Mouse (Mus musculus) heart, embryonic 13.5 days (tissue): ENCODE results near the gene C77080. TPM values are rescaled to one million over a fixed set of nuclear protein-coding genes. Genes with fewer than 3 reads are reported as not detected.

Source experiments
- ATAC-seq: fragments of 200-750 bp; cut with Nextera tagmentation; 2 replicates; pipeline ENCODE4 v1.8.0; 2017; ENCODE audit warnings: moderate TSS enrichment; ENCODE audit not compliant: insufficient number of reproducible peaks, low FRiP score, low TSS enrichment; ENCODE audit errors: extremely low read depth
- H3K27ac ChIP-seq: fragments of 300-500 bp; sonication (generic); replicated peaks from 2 replicates; pipeline ENCODE4 v1.5.1; 2015; ENCODE audit warnings: moderate library complexity, mild to moderate bottlenecking, inconsistent platforms
- H3K27me3 ChIP-seq: fragments of 300-500 bp; sonication (generic); replicated peaks from 2 replicates; pipeline ENCODE4 v1.6.1; 2015; ENCODE audit warnings: mild to moderate bottlenecking, inconsistent platforms
- H3K36me3 ChIP-seq: fragments of 300-500 bp; sonication (generic); 2 replicates; pipeline ENCODE4 v1.6.1; 2015; ENCODE audit warnings: mild to moderate bottlenecking, inconsistent platforms
- H3K4me1 ChIP-seq: fragments of 300-500 bp; sonication (generic); 2 replicates; pipeline ENCODE4 v1.6.1; 2015; ENCODE audit warnings: inconsistent platforms
- H3K4me2 ChIP-seq: fragments of 300-500 bp; sonication (generic); 2 replicates; pipeline ENCODE4 v1.6.1; 2015; ENCODE audit warnings: inconsistent platforms, mild to moderate bottlenecking, moderate library complexity
- H3K4me3 ChIP-seq: fragments of 300-500 bp; sonication (generic); 2 replicates; pipeline ENCODE4 v1.5.1; 2015; ENCODE audit warnings: moderate library complexity, mild to moderate bottlenecking, inconsistent platforms
- H3K9ac ChIP-seq: fragments of 300-500 bp; sonication (generic); 2 replicates; pipeline ENCODE4 v1.6.1; 2015; ENCODE audit warnings: inconsistent platforms, mild to moderate bottlenecking, moderate library complexity
- H3K9me3 ChIP-seq: fragments of 300-500 bp; sonication (generic); 2 replicates; pipeline ENCODE4 v1.6.1; 2016; ENCODE audit warnings: inconsistent platforms
- WGBS: fragments of 180-500 bp; shearing (Covaris S2); methylation state at CpG from one replicate; pipeline ENCODE4 v1.1.7; 2015; ENCODE audit warnings: mixed read lengths; 5-methylcytosine and 5-hydroxymethylcytosine counted together
- polyA plus RNA-seq: library from polyadenylated mRNA; unstranded; fragments of >200 nt; fragmentation: Nextera tagmentation; extraction: Ambion mirVana; gene quantifications from 2 replicates; pipeline ENCODE4 v1.2.1, GENCODE M21; 2015

Gene C77080
- polyA plus RNA-seq, result 1.8 and 2.3 TPM in 2 replicates

DNA sequence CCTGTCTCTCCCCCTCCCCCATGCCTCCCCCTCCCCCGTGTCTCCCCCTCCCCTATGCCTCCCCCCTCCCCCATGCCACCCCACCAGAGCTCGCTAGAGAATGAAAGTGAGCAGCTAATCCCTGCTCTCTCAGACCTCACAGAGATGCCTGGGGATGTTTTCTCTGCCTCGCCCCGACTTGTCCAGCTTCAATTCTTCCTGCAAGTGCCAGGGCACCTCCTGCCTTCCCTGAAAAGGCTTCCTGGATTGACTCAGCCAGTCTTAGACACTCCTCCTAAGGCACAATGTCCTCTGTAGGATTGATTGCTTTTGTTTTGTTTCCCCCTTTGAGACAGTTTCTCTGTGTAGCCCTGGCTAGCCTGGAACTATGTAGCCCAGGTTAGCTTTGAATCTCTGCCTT lies at the start of gene C77080:
Gene C77080, minus strand, starts transcription at position 209 of the 400 bp plus-strand sequence.
- H3K27ac ChIP-seq, result no peak within 1 kb of the TSS
- ATAC-seq, result no peak
- H3K9me3 ChIP-seq, result no peaks in the 10 kb centered on the region
- peaks cover 52% of the 10 kb centered on the region for H3K27me3 ChIP-seq
- no peaks in the 10 kb centered on the region for H3K36me3 ChIP-seq
- 37% methylated on average over 2 of the region's 4 CpGs for WGBS
- no peak within 1 kb of the TSS for H3K9ac ChIP-seq
- H3K4me2 ChIP-seq, result no peak within 1 kb of the TSS
- peaks cover 31% of the 10 kb centered on the region for H3K4me1 ChIP-seq
- no peak within 1 kb of the TSS for H3K4me3 ChIP-seq

DNA sequence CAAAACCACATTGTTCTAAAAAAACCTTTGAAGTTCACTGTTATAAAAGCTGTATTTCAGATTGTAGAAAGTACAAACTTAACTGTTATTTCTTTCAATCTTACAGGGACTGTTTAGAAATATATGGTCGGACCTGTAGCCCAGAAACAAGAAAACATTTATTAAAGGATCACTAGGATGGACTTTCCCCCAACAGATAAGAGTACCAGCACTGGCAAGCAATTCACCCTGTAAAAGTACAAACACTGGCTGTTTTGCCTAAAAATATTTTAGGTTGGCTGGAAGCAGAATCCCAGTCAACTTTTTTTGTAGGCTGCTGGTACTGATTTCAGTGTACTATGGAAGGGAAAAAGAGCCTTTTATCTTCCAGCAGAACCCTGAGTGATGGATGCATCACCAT lies 46.7 kb upstream of the C77080 start:
- Histone ChIP-seq H3K4me1 (peaks cover 9% of the 10 kb centered on the region), H3K9ac (no peak overlapping the region), H3K4me2 (no peak overlapping the region), H3K9me3 (no peaks in the 10 kb centered on the region), H3K27me3 (no peaks in the 10 kb centered on the region), H3K4me3 (no peak overlapping the region), H3K27ac (no peak overlapping the region), H3K36me3 (peaks cover 75% of the 10 kb centered on the region)
- ATAC-seq, result no peak
- WGBS, result 85% methylated on average over 1 of the region's 1 CpGs

DNA sequence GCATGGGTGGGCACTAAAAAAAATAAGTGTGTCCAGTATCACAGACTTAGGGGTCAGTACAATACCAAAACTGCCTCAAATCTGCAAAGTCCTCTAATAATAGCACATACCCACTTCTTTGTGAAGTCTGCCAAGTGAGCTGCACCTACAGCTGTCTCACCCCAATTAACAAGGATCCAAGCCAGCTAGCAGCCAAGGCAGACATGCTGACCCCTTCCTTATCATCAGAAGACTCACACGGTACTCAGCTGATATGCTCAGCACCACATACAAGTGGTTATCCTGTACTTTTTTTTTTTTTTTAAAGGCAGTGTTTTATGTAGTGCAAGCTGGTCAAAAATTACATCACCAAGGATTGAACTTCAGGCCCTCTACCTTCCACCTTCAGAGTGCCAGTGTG lies 43.1 kb upstream of the C77080 start:
- Histone ChIP-seq H3K4me2 (no peak overlapping the region), H3K9ac (no peak overlapping the region), H3K36me3 (peaks cover 41% of the 10 kb centered on the region), H3K4me1 (peaks cover 11% of the 10 kb centered on the region), H3K27ac (peak overlapping the region; percentile 6; the same call in 1 of the 2 replicates), H3K4me3 (no peak overlapping the region), H3K27me3 (no peaks in the 10 kb centered on the region), H3K9me3 (no peaks in the 10 kb centered on the region; the same call in 1 of the 2 replicates)
- ATAC-seq, result no peak
- WGBS, result 4% methylated on average over 1 of the region's 1 CpGs

DNA sequence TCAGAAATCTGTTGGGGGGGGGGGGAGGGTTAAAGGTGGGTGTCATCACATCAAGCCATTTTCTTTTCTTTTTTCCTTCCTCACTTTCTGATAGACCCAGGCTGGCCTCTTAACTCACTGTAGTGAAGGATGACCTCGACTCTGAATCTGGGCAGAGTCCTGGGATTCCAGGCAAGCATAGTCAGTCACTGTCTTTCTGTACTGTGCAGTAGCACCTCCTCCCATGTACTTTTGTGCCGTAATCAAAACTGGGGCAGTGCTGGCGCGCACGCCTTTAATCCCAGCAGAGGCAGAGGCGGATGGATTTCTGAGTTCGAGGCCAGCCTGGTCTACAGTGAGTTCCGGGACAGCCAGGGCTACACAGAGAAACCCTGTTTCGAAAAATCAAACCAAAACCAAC lies 42.6 kb upstream of the C77080 start:
- H3K4me3 ChIP-seq, result no peak overlapping the region
- H3K4me2 ChIP-seq, result no peak overlapping the region
- no peak for ATAC-seq
- peaks cover 16% of the 10 kb centered on the region for H3K4me1 ChIP-seq
- H3K9ac ChIP-seq, result no peak overlapping the region
- H3K36me3 ChIP-seq, result peaks cover 36% of the 10 kb centered on the region
- H3K27me3 ChIP-seq, result no peaks in the 10 kb centered on the region
- peak overlapping the region; percentile 6; the same call in 1 of the 2 replicates for H3K27ac ChIP-seq
- 79% methylated on average over 9 of the region's 9 CpGs for WGBS
- no peaks in the 10 kb centered on the region; the same call in 1 of the 2 replicates for H3K9me3 ChIP-seq

DNA sequence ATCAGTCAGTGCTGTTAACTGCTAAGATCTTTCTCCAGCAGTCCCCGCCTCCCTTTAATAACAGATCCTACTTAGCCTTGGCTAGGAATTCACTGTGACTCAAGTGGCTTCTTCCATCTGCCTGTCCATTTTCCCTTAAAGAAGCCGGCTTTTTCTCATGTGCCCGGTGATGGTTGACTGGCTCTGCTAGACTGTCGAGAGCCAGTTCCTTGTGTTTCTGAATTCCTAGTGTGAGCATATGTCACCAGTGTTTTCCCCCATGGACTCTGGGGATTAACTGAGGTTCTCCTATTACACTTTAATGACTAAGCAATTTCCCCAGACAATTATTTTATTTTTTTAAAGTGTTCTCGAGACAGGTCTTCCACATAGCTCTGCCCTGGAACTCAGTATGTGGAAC lies 42.2 kb upstream of the C77080 start:
- no peak for ATAC-seq

DNA sequence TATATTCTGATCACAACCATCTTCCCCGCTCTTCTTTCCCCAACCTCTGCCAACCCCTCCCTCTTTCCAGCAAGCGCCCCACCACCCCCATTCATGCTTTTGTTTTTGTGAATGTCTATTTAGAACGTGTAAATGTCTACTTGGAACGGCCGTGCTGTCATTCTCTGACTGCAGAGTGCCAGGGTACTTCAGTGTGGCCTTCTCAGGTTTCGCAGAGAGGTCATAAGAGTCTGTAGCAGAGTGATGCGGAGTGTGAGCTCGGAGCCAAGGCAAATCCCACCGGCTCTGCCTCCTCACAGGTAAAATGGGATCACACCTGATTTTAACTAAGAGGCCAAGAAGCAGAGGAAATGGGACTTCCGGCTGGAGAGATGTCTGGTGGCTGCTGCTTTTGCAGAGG lies 37.9 kb upstream of the C77080 start:
- H3K4me1 ChIP-seq, result peaks cover 40% of the 10 kb centered on the region
- no peak overlapping the region for H3K4me3 ChIP-seq
- 54% methylated on average over 10 of the region's 10 CpGs for WGBS
- H3K27me3 ChIP-seq, result peaks cover 4% of the 10 kb centered on the region
- no peak for ATAC-seq
- H3K36me3 ChIP-seq, result no peaks in the 10 kb centered on the region
- no peak overlapping the region for H3K9ac ChIP-seq
- no peaks in the 10 kb centered on the region; the same call in 1 of the 2 replicates for H3K9me3 ChIP-seq
- no peak overlapping the region for H3K4me2 ChIP-seq
- no peak overlapping the region for H3K27ac ChIP-seq

More for the DNA sequence above, 42.2 kb upstream of the C77080 start:
- WGBS, result 79% methylated on average over 5 of the region's 5 CpGs
- Histone ChIP-seq H3K9me3 (no peaks in the 10 kb centered on the region; the same call in 1 of the 2 replicates), H3K4me2 (no peak overlapping the region), H3K36me3 (peaks cover 32% of the 10 kb centered on the region), H3K4me3 (no peak overlapping the region), H3K9ac (no peak overlapping the region), H3K27me3 (no peaks in the 10 kb centered on the region), H3K27ac (no peak overlapping the region), H3K4me1 (peaks cover 20% of the 10 kb centered on the region)

DNA sequence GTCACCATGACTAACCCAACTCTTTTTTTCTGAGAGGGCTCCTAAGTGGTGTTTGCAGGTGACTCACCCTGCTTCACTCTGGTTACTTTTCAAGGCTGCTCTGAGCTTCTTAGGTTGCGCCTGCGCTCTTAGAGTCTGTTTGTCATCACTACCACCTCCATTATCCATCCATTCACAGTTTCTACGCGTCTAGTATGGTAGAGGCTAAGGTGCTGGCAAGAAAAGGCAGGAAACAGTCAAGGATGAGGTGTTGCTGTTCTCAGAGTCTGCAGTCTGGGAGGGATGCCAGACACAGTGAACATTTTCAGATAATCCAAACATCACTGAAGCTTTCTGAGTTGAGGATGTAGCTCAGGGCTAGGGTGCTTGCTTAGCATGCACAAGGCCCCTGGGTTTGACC lies 36.5 kb upstream of the C77080 start:
- Histone ChIP-seq H3K4me2 (no peak overlapping the region), H3K36me3 (no peaks in the 10 kb centered on the region), H3K27me3 (peaks cover 16% of the 10 kb centered on the region), H3K4me1 (peaks cover 48% of the 10 kb centered on the region), H3K9ac (no peak overlapping the region), H3K9me3 (no peaks in the 10 kb centered on the region; the same call in 1 of the 2 replicates), H3K27ac (peak overlapping the region; percentile 41; the same call in 1 of the 2 replicates), H3K4me3 (no peak overlapping the region)
- ATAC-seq, result no peak
- WGBS, result 52% methylated on average over 4 of the region's 4 CpGs

DNA sequence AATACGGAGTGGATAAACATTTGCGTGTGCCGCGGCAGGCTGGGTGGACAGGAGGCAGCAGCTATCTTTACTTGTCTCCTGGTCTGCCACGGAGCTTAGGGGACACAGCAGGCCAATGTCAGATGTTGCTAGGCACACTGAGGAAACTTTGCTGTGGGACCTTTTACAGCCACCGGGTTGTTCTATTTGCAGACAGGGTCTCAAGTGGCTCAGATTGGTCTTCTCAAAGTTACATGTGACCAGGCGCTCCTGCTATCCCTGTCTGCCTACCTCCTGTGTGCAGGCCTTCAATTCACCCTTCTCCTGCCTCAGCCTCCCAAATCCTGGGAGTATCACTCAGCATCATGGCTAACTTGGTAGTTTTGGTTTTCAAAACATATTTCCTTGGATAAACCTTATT lies 34.9 kb upstream of the C77080 start:
- no peaks in the 10 kb centered on the region for H3K36me3 ChIP-seq
- 36% methylated on average over 7 of the region's 7 CpGs for WGBS
- no peak overlapping the region for H3K4me2 ChIP-seq
- ATAC-seq, result no peak
- H3K9me3 ChIP-seq, result no peaks in the 10 kb centered on the region
- no peak overlapping the region for H3K4me3 ChIP-seq
- H3K27ac ChIP-seq, result 0 out of 2 replicates have a peak overlapping the region, but pooled peaks have one; percentile 26
- peaks cover 48% of the 10 kb centered on the region for H3K4me1 ChIP-seq
- H3K27me3 ChIP-seq, result peaks cover 20% of the 10 kb centered on the region
- no peak overlapping the region for H3K9ac ChIP-seq

DNA sequence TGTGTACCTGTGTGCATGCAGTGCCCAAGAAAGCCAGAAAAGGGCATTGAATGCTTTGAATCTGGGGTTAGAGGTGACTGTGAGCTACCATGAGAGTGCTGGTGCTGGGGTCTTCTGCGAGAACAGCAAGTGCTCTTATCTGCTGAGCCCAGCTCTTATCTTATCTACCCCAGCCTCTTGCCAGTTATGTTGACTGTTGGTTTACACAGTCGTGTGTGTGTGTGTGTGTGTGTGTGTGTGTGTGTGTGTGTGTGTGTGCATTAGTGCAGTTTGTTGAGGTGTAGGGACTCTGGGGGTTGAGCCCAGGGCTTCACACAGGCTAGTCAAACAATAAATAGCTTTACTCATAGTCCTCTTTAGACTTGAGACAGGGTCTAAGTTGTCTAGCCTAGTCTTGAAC lies 34.0 kb upstream of the C77080 start:
- no peaks in the 10 kb centered on the region for H3K9me3 ChIP-seq
- no peaks in the 10 kb centered on the region for H3K36me3 ChIP-seq
- H3K4me2 ChIP-seq, result no peak overlapping the region
- WGBS, result 11% methylated on average over 2 of the region's 2 CpGs
- peaks cover 48% of the 10 kb centered on the region for H3K4me1 ChIP-seq
- peaks cover 20% of the 10 kb centered on the region for H3K27me3 ChIP-seq
- ATAC-seq, result no peak
- no peak overlapping the region for H3K27ac ChIP-seq
- no peak overlapping the region for H3K9ac ChIP-seq
- no peak overlapping the region for H3K4me3 ChIP-seq

DNA sequence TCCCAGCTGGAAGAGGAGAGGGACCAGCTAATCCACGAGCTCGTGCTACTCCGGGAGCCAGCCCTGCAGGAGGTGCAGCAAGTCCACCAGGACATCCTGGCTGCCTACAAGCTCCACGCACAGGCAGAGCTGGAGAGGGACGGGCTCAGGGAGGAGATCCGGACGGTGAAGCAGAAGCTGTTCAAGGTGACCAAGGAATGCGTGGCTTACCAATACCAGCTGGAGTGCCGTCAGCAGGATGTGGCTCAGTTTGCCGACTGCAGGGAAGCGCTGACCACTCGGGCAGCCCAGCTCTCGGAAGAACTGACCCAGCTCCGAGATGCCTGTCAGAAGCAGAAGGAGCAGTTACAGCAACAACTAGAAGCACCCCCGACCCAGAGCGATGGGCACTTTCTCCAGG lies 32.5 kb upstream of the C77080 start:
- H3K4me1 ChIP-seq, result peaks cover 40% of the 10 kb centered on the region
- H3K27ac ChIP-seq, result no peak overlapping the region
- no peak for ATAC-seq
- no peaks in the 10 kb centered on the region for H3K36me3 ChIP-seq
- WGBS, result 15% methylated on average over 16 of the region's 16 CpGs
- H3K9ac ChIP-seq, result peak overlapping the region; percentile 64
- peaks cover 24% of the 10 kb centered on the region for H3K27me3 ChIP-seq
- no peaks in the 10 kb centered on the region for H3K9me3 ChIP-seq
- peak overlapping the region; percentile 60 for H3K4me2 ChIP-seq
- H3K4me3 ChIP-seq, result peak overlapping the region; percentile 30

DNA sequence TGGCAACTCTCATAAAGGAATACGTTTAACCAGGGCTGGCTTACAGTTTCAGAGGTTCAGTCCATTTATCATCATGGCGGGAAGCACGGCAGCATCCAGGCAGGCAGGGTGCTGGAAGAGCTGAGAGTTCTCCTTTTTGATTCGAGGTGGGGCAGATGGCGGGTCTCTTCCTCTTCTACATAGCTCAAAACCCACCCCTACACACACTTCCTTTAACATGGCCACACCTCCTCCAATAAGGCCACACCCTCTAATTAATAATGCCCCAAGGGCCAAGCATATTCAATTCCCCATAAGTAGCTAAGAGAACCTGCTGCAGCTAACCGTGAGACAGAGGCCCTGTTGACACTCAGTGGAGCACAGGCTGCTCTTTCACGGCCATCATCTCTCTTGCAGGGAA lies 31.6 kb upstream of the C77080 start:
- ATAC-seq, result no peak
- 76% methylated on average over 7 of the region's 7 CpGs for WGBS

DNA sequence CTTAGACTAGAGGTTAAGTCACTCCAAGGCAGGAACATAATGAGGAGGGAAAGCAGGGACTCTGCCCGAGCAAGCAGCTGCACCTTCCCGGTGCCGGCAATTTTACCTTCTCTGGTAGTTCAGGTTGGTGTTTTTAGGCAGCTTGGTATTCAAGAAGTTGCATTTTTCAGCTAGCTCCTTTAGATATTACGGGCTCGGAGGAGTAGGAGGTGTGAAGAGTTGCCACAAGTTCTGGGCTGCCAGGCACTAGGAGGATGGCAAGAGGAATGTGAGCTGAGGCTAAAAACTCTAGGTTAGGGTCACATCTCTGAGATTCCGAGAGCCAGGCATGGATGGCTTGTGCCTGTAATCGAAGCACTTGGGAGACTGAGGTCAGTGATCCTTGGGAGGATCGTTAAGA lies 28.5 kb upstream of the C77080 start:
- Histone ChIP-seq H3K4me3 (no peak overlapping the region), H3K4me1 (peaks cover 31% of the 10 kb centered on the region), H3K27ac (no peak overlapping the region), H3K9me3 (no peaks in the 10 kb centered on the region), H3K27me3 (peaks cover 53% of the 10 kb centered on the region), H3K4me2 (no peak overlapping the region), H3K36me3 (no peaks in the 10 kb centered on the region), H3K9ac (no peak overlapping the region)
- WGBS, result 83% methylated on average over 8 of the region's 8 CpGs
- ATAC-seq, result no peak

More for the DNA sequence above, 31.6 kb upstream of the C77080 start:
- Histone ChIP-seq H3K4me3 (no peak overlapping the region), H3K9ac (no peak overlapping the region), H3K9me3 (no peaks in the 10 kb centered on the region), H3K4me2 (no peak overlapping the region), H3K27me3 (peaks cover 28% of the 10 kb centered on the region), H3K4me1 (peaks cover 35% of the 10 kb centered on the region), H3K36me3 (no peaks in the 10 kb centered on the region), H3K27ac (no peak overlapping the region)
